ENCODE assay signal across 15 mouse cellular contexts in genomic region chr11:99986180-99986647, GRCm38 (mm10). TPM values are rescaled to one million over a fixed set of nuclear protein-coding genes. Genes with fewer than 3 reads are reported as not detected.
DNase-seq lines count a peak whose midpoint lies in the region; ATAC-seq lines count a peak whose summit lies in the region.
"Had no signal": no experiment of that assay in that cellular context is flagged by ENCODE, and none has a peak within 500 bp of the region (broad histone marks: within the 10 kb centered on the region; RNA-seq: fewer than 3 reads in every experiment).

Gene Krtap16-1, minus strand, starts transcription at chr11:99986597.

- no peaks in the 10 kb centered on the region for H3K36me3 ChIP-seq in hindbrain, embryonic 13.5 days
- H3K36me3 ChIP-seq in hindbrain, embryonic 10.5 days = no peaks in the 10 kb centered on the region
- H3K36me3 ChIP-seq in neural tube, embryonic 13.5 days = no peaks in the 10 kb centered on the region
- H3K36me3 ChIP-seq: intestine, embryonic 15.5 days; limb, embryonic 15.5 days had no signal

- H3K9ac ChIP-seq in hindbrain, embryonic 13.5 days = 0 out of 2 replicates have a peak within 1 kb of the TSS, but pooled peaks have one; percentile 43
- H3K9ac ChIP-seq in neural tube, embryonic 13.5 days = no peak within 1 kb of the TSS
- H3K9ac ChIP-seq: intestine, embryonic 15.5 days; limb, embryonic 15.5 days; liver, postnatal 0 days had no signal

- H3K27ac ChIP-seq in hindbrain, embryonic 13.5 days = peak within 1 kb of the TSS; percentile 62
- H3K27ac ChIP-seq in hindbrain, embryonic 10.5 days = no peak within 1 kb of the TSS
- 0 out of 2 replicates have a peak within 1 kb of the TSS, but pooled peaks have one; percentile 38 for H3K27ac ChIP-seq in neural tube, embryonic 13.5 days (replicated peaks)
- H3K27ac ChIP-seq: intestine, embryonic 15.5 days; limb, embryonic 15.5 days had no signal

- no peaks in the 10 kb centered on the region for H3K9me3 ChIP-seq in hindbrain, embryonic 13.5 days
- no peaks in the 10 kb centered on the region for H3K9me3 ChIP-seq in hindbrain, embryonic 10.5 days
- H3K9me3 ChIP-seq in neural tube, embryonic 13.5 days = no peaks in the 10 kb centered on the region
- H3K9me3 ChIP-seq: intestine, embryonic 15.5 days; limb, embryonic 15.5 days had no signal

- ATAC-seq in hindbrain, embryonic 13.5 days (ENCODE audit: low FRiP score) = no peak
- 0 out of 2 replicates have a peak, but pooled peaks have one; percentile 15 for ATAC-seq in neural tube, embryonic 13.5 days (ENCODE audit: low read depth)
- ATAC-seq: intestine, embryonic 15.5 days; liver, postnatal 0 days had no signal

- H3K4me2 ChIP-seq in hindbrain, embryonic 13.5 days = peak within 1 kb of the TSS; percentile 19; the same call in 1 of the 2 replicates
- H3K4me2 ChIP-seq in neural tube, embryonic 13.5 days = 0 out of 2 replicates have a peak within 1 kb of the TSS, but pooled peaks have one; percentile 7
- H3K4me2 ChIP-seq: intestine, embryonic 15.5 days; limb, embryonic 15.5 days had no signal

- H3K4me3 ChIP-seq in hindbrain, embryonic 13.5 days = no peak within 1 kb of the TSS
- H3K4me3 ChIP-seq in hindbrain, embryonic 10.5 days = no peak within 1 kb of the TSS
- no peak within 1 kb of the TSS for H3K4me3 ChIP-seq in neural tube, embryonic 13.5 days
- H3K4me3 ChIP-seq: intestine, embryonic 15.5 days; limb, embryonic 15.5 days had no signal

- peaks cover 4% of the 10 kb centered on the region for H3K4me1 ChIP-seq in hindbrain, embryonic 13.5 days (replicated peaks)
- no peaks in the 10 kb centered on the region for H3K4me1 ChIP-seq in hindbrain, embryonic 10.5 days (replicated peaks)
- peaks cover 6% of the 10 kb centered on the region; the same call in 1 of the 2 replicates for H3K4me1 ChIP-seq in neural tube, embryonic 13.5 days (replicated peaks)
- H3K4me1 ChIP-seq: intestine, embryonic 15.5 days; limb, embryonic 15.5 days had no signal

- H3K27me3 ChIP-seq in hindbrain, embryonic 13.5 days = no peaks in the 10 kb centered on the region
- H3K27me3 ChIP-seq in hindbrain, embryonic 10.5 days (ENCODE audit: insufficient read depth, poor library complexity, severe bottlenecking) = peaks cover 3% of the 10 kb centered on the region; the same call in 1 of the 2 replicates
- H3K27me3 ChIP-seq in neural tube, embryonic 13.5 days = no peaks in the 10 kb centered on the region
- H3K27me3 ChIP-seq: intestine, embryonic 15.5 days had no signal

- 84% methylated on average over 8 of the region's 8 CpGs for WGBS in hindbrain, embryonic 13.5 days
- 80% methylated on average over 8 of the region's 8 CpGs for WGBS in hindbrain, embryonic 10.5 days
- WGBS in neural tube, embryonic 13.5 days = 77% methylated on average over 8 of the region's 8 CpGs

- peak; percentile 33 for DNase-seq in cerebellum, adult 9-11 months
- no peak for DNase-seq in cerebellum, postnatal 10 days
- no peak for DNase-seq in hindbrain, embryonic 10.5 days (ENCODE audit: low spot score)
- no peak for DNase-seq in neural tube, embryonic 10.5 days (ENCODE audit: extremely low spot score, low spot score)
- no peak for DNase-seq in frontal cortex, postnatal 36 days (ENCODE audit: low spot score in 2 of 2)
- no peak for DNase-seq in urinary bladder, postnatal 4 days (ENCODE audit: low spot score in 2 of 2)
- DNase-seq: liver, postnatal 0 days; thymus, postnatal 14 days had no signal

RNA-seq across cellular contexts. Expression of gene Krtap16-1, which starts in this region (rescaled TPM):
- 0.09 and 0.13 TPM in 2 replicates for polyA plus RNA-seq in hindbrain, embryonic 13.5 days (2015; fragmentation: Nextera tagmentation; extraction: Ambion mirVana)
- polyA plus RNA-seq in hindbrain, embryonic 10.5 days (2016; fragmentation: Nextera tagmentation; extraction: Ambion mirVana) = not detected in 2 replicates
- polyA plus RNA-seq in neural tube, embryonic 13.5 days (2015; fragmentation: Nextera tagmentation; extraction: Ambion mirVana) = not detected in 2 replicates
- polyA plus RNA-seq: intestine, embryonic 15.5 days; kidney, embryonic 16.5 days; limb, embryonic 15.5 days; liver, postnatal 0 days; spleen, adult 2 months; stomach, embryonic 16.5 days had no signal

Comparison
In these comparisons a context has a peak if more than half of its experiments do, and no peak if none do; other contexts are left out.
1. Peak in ATAC-seq, H3K27ac ChIP-seq and H3K4me2 ChIP-seq in neural tube, embryonic 13.5 days; RNA of the gene not detected or under 1 TPM.